Mouse (Mus musculus): ENCODE measurements around the gene Arl8a.

DNA sequence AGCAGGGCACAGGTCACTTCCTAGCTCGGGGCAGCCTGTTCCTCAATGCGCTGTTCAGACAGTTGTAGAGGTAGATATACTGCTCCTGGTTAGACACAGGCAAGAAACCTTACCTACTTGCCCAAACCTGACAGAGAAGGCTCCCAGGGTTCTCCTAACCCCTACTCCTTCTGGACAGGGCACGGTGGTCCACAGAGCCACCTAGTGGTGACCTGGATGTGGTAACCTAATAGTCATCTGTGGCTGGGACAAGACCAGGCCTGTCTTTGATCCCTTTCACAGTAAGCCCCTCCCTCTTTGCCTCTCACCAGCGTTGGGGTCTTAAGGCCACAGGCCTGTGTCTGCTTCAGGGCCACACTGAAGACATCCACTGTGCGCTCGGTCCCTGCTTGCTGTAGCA, 38.0 kb upstream of the Arl8a start:
- peak; percentile 36 for TF ChIP-seq CTCF (IDR thresholded peaks at IDR 0.05; ENCODE audit: control insufficient read depth, insufficient read depth, insufficient read length)
- no peak for TF ChIP-seq MYOG (IDR thresholded peaks at IDR 0.05; ENCODE audit: control insufficient read depth, extremely low read depth, insufficient read length)
- no peak for TF ChIP-seq USF1 (IDR thresholded peaks at IDR 0.05; ENCODE audit: low read depth)
- no peak for TF ChIP-seq CEBPB (IDR thresholded peaks at IDR 0.05; ENCODE audit: low read depth)
- no peak for TF ChIP-seq MAX (IDR thresholded peaks at IDR 0.05)
- TF ChIP-seq FOSL1 (IDR thresholded peaks at IDR 0.05; ENCODE audit: insufficient read depth, low read length, poor library complexity, severe bottlenecking): no peak
- no peak for TF ChIP-seq MYOD1 (IDR thresholded peaks at IDR 0.05; ENCODE audit: control insufficient read depth, insufficient read length, low read depth)
